Mouse (Mus musculus) liver, embryonic 15.5 days (tissue): ENCODE results near the gene AC134908.4. TPM values are rescaled to one million over a fixed set of nuclear protein-coding genes. Genes with fewer than 3 reads are reported as not detected.
"Not testable (repeated sequence)": the region's sequence is repeated elsewhere in the genome, so short reads cannot be mapped to it uniquely, and the experiment has no call there.

Experiments used
- ATAC-seq: fragments of 200-750 bp; cut with Nextera tagmentation; 2 replicates; pipeline ENCODE4 v1.8.0; 2017; ENCODE audit warnings: moderate number of reproducible peaks, mild to moderate bottlenecking, moderate library complexity; ENCODE audit not compliant: insufficient read depth
- H3K27ac ChIP-seq: fragments of 300-500 bp; sonication (generic); replicated peaks from 2 replicates; pipeline ENCODE4 v1.5.1; 2015; ENCODE audit warnings: mild to moderate bottlenecking, inconsistent platforms
- H3K27me3 ChIP-seq: fragments of 300-500 bp; sonication (generic); 2 replicates; pipeline ENCODE4 v1.6.1; 2015; ENCODE audit warnings: mild to moderate bottlenecking, inconsistent platforms
- H3K36me3 ChIP-seq: fragments of 300-500 bp; sonication (generic); replicated peaks from 2 replicates; pipeline ENCODE4 v1.6.1; 2015; ENCODE audit warnings: moderate library complexity, mild to moderate bottlenecking, inconsistent platforms
- H3K4me1 ChIP-seq: fragments of 300-500 bp; sonication (generic); replicated peaks from 2 replicates; pipeline ENCODE4 v1.6.1; 2015; ENCODE audit warnings: inconsistent platforms
- H3K4me2 ChIP-seq: fragments of 300-500 bp; sonication (generic); 2 replicates; pipeline ENCODE4 v1.6.1; 2015; ENCODE audit warnings: moderate library complexity, mild to moderate bottlenecking, inconsistent platforms
- H3K4me3 ChIP-seq: fragments of 300-500 bp; sonication (generic); replicated peaks from 2 replicates; pipeline ENCODE4 v1.5.1; 2015; ENCODE audit warnings: mild to moderate bottlenecking, inconsistent platforms
- H3K9ac ChIP-seq: fragments of 300-500 bp; sonication (generic); 2 replicates; pipeline ENCODE4 v1.6.1; 2015; ENCODE audit warnings: moderate library complexity, mild to moderate bottlenecking, inconsistent platforms
- H3K9me3 ChIP-seq: fragments of 300-500 bp; sonication (generic); replicated peaks from 2 replicates; pipeline ENCODE4 v1.6.1; 2016; ENCODE audit warnings: inconsistent platforms
- WGBS: fragments of 180-500 bp; shearing (Covaris S2); methylation state at CpG from one replicate; pipeline ENCODE4 v1.1.7; 2015; ENCODE audit warnings: mixed read lengths; ENCODE audit not compliant: insufficient replicate concordance; 5-methylcytosine and 5-hydroxymethylcytosine counted together
- microRNA-seq: library from miRNA; unstranded; fragments of <30 nt; microRNA quantifications from one replicate; pipeline ENCODE4, GENCODE M21; 2016
- polyA plus RNA-seq: library from polyadenylated mRNA; unstranded; fragments of >200 nt; fragmentation: Nextera tagmentation; extraction: Ambion mirVana; gene quantifications from 2 replicates; pipeline ENCODE4 v1.2.1, GENCODE M21; 2015

Gene AC134908.4
- polyA plus RNA-seq, 1 experiment from 2014 or later = not detected

GRCm38 (mm10) chr17:25743831-25744230 is 51.6 kb downstream of the AC134908.4 start:
- no peak overlapping the region for H3K9ac ChIP-seq
- H3K36me3 ChIP-seq = no peaks in the 10 kb centered on the region
- no peaks in the 10 kb centered on the region for H3K9me3 ChIP-seq
- no peak for ATAC-seq
- peaks cover 3% of the 10 kb centered on the region; the same call in 1 of the 2 replicates for H3K27me3 ChIP-seq
- no peaks in the 10 kb centered on the region for H3K4me1 ChIP-seq
- WGBS = 77% methylated on average over 9 of the region's 9 CpGs
- no peak overlapping the region for H3K27ac ChIP-seq
- H3K4me3 ChIP-seq = no peak overlapping the region
- H3K4me2 ChIP-seq = no peak overlapping the region

- not testable (repeated sequence) for H3K27me3 ChIP-seq, H3K27ac ChIP-seq, H3K4me3 ChIP-seq, H3K4me2 ChIP-seq, H3K9me3 ChIP-seq, ATAC-seq, H3K9ac ChIP-seq, H3K36me3 ChIP-seq, H3K4me1 ChIP-seq
- WGBS = 61% methylated on average over 12 of the region's 12 CpGs
These were observed 54.0 kb downstream of the AC134908.4 start for GRCm38 (mm10) chr17:25741471-25741870.

Small RNAs within 50 kb of the gene (microRNA-seq; reads per million reads assigned to microRNA genes)
- gene Gm25083 (not detected), gene Mir3082 (0.76 reads per million), gene Mir6966 (1.3 reads per million)

Other genes starting within 250 kb of the AC134908.4 start
- gene Sox8, start 225.0 kb downstream of the AC134908.4 start, polyA plus RNA-seq = 0.21 and 0.43 TPM in 2 replicates
- 10.1 and 13.0 TPM in 2 replicates for gene Lmf1, start 216.6 kb downstream of the AC134908.4 start, polyA plus RNA-seq
- not detected in 2 replicates for gene Gng13, start 78.5 kb downstream of the AC134908.4 start, polyA plus RNA-seq
- gene Chtf18, start 68.2 kb downstream of the AC134908.4 start, polyA plus RNA-seq = 21.1 and 24.2 TPM in 2 replicates
- 6.4 and 6.6 TPM in 2 replicates for gene Rpusd1, start 68.0 kb downstream of the AC134908.4 start, polyA plus RNA-seq
- not detected in 2 replicates for gene Mslnl, start 59.6 kb downstream of the AC134908.4 start, polyA plus RNA-seq
- gene Msln, start 41.3 kb downstream of the AC134908.4 start, polyA plus RNA-seq = 2.5 and 2.7 TPM in 2 replicates
- 13.2 and 14.8 TPM in 2 replicates for gene Narfl, start 21.9 kb downstream of the AC134908.4 start, polyA plus RNA-seq
- 5.6 and 7.4 TPM in 2 replicates for gene Haghl, start 10.0 kb downstream of the AC134908.4 start, polyA plus RNA-seq
- gene Ccdc78, start 9.1 kb downstream of the AC134908.4 start, polyA plus RNA-seq = 0.03 and 0.07 TPM in 2 replicates
- gene Fam173a, start 2.8 kb downstream of the AC134908.4 start, polyA plus RNA-seq = 54.9 and 59.6 TPM in 2 replicates
- gene Metrn, start 1.5 kb upstream of the AC134908.4 start, polyA plus RNA-seq = 15.5 and 18.2 TPM in 2 replicates
- 0.07 and 0.12 TPM in 2 replicates for gene Fbxl16, start 13.4 kb upstream of the AC134908.4 start, polyA plus RNA-seq
- gene Wdr24, start 28.0 kb upstream of the AC134908.4 start, polyA plus RNA-seq = 11.7 and 13.0 TPM in 2 replicates
- gene Jmjd8, start 33.2 kb upstream of the AC134908.4 start, polyA plus RNA-seq = 19.6 and 25.2 TPM in 2 replicates
- gene Stub1, start 37.7 kb upstream of the AC134908.4 start, polyA plus RNA-seq = 114 and 130 TPM in 2 replicates
- gene Rhbdl1, start 41.6 kb upstream of the AC134908.4 start, polyA plus RNA-seq = 0.25 and 0.48 TPM in 2 replicates
- 0.46 and 0.52 TPM in 2 replicates for gene Gm20683, start 46.1 kb upstream of the AC134908.4 start, polyA plus RNA-seq
- gene Rhot2, start 49.2 kb upstream of the AC134908.4 start, polyA plus RNA-seq = 10.8 and 12.6 TPM in 2 replicates
- gene Wdr90, start 65.8 kb upstream of the AC134908.4 start, polyA plus RNA-seq = 8.1 and 9.3 TPM in 2 replicates
- gene Mcrip2, start 73.1 kb upstream of the AC134908.4 start, polyA plus RNA-seq = 37.3 and 39.3 TPM in 2 replicates
- 46.4 and 49.4 TPM in 2 replicates for gene Mettl26, start 79.4 kb upstream of the AC134908.4 start, polyA plus RNA-seq
- gene Wfikkn1, start 85.2 kb upstream of the AC134908.4 start, polyA plus RNA-seq = 0.35 and 0.59 TPM in 2 replicates
- 6.6 and 8.4 TPM in 2 replicates for gene Rab40c, start 124.1 kb upstream of the AC134908.4 start, polyA plus RNA-seq
- 156 and 174 TPM in 2 replicates for gene Pigq, start 149.3 kb upstream of the AC134908.4 start, polyA plus RNA-seq
- 6.1 and 6.7 TPM in 2 replicates for gene Nhlrc4, start 149.3 kb upstream of the AC134908.4 start, polyA plus RNA-seq
- 0.23 and 0.37 TPM in 2 replicates for gene A930017K11Rik, start 156.9 kb upstream of the AC134908.4 start, polyA plus RNA-seq
- 9.7 and 11.4 TPM in 2 replicates for gene Capn15, start 190.1 kb upstream of the AC134908.4 start, polyA plus RNA-seq